Mouse (Mus musculus) midbrain, embryonic 14.5 days (tissue): ENCODE measurements around the gene Crocc2. TPM values are rescaled to one million over a fixed set of nuclear protein-coding genes. Genes with fewer than 3 reads are reported as not detected.
"Not testable (repeated sequence)": the region's sequence is repeated elsewhere in the genome, so short reads cannot be mapped to it uniquely, and the experiment has no call there.

ENCODE experiments used
- ATAC-seq: fragments of 200-750 bp; cut with Nextera tagmentation; 2 replicates; pipeline ENCODE4 v1.8.0; 2017; ENCODE audit warnings: moderate number of reproducible peaks, moderate library complexity; ENCODE audit not compliant: low FRiP score, low TSS enrichment
- DNase-seq: peaks from one replicate; pipeline ENCODE4 v3.0.0-alpha.2; 2015
- H3K27ac ChIP-seq: fragments of 300-500 bp; sonication (generic); replicated peaks from 2 replicates; pipeline ENCODE4 v1.5.1; 2014; ENCODE audit warnings: mild to moderate bottlenecking, low read depth, low read length, moderate library complexity
- H3K27me3 ChIP-seq: fragments of 300-500 bp; sonication (generic); 2 replicates; pipeline ENCODE4 v1.6.1; 2014; ENCODE audit warnings: low read length, control low read depth, mixed read lengths; ENCODE audit not compliant: control insufficient read depth, insufficient read depth
- H3K36me3 ChIP-seq: fragments of 300-500 bp; sonication (generic); 2 replicates; pipeline ENCODE4 v1.6.1; 2014; ENCODE audit warnings: low read length, control low read depth; ENCODE audit not compliant: control insufficient read depth, insufficient read depth
- H3K4me1 ChIP-seq: fragments of 300-500 bp; sonication (generic); 2 replicates; pipeline ENCODE4 v1.6.1; 2014; ENCODE audit warnings: mild to moderate bottlenecking, antibody characterized with exemption, low read length, control low read depth; ENCODE audit not compliant: control insufficient read depth, insufficient read depth
- H3K4me2 ChIP-seq: fragments of 300-500 bp; sonication (generic); 2 replicates; pipeline ENCODE4 v1.6.1; 2014; ENCODE audit warnings: mild to moderate bottlenecking, low read length, moderate library complexity
- H3K4me3 ChIP-seq: fragments of 300-500 bp; sonication (generic); replicated peaks from 2 replicates; pipeline ENCODE4 v1.5.1; 2014; ENCODE audit warnings: low read depth, low read length
- H3K9ac ChIP-seq: fragments of 300-500 bp; sonication (generic); replicated peaks from 2 replicates; pipeline ENCODE4 v1.6.1; 2014; ENCODE audit warnings: mild to moderate bottlenecking, low read length, moderate library complexity
- H3K9me3 ChIP-seq: fragments of 300-500 bp; sonication (generic); 2 replicates; pipeline ENCODE4 v1.6.1; 2016; ENCODE audit warnings: low read length, control low read depth, mixed read lengths; ENCODE audit not compliant: control insufficient read depth
- WGBS: fragments of 180-500 bp; shearing (Covaris S2); extraction: QIAGEN DNeasy Blood & Tissue Kit; methylation state at CpG from one replicate; pipeline ENCODE4 v1.1.7; 2014; 5-methylcytosine and 5-hydroxymethylcytosine counted together
- polyA plus RNA-seq: library from polyadenylated mRNA; unstranded; fragments of >200 nt; fragmentation: Nextera tagmentation; extraction: Ambion mirVana; gene quantifications from 2 replicates; pipeline ENCODE4 v1.2.1, GENCODE M21; 2014

Crocc2 gene
- polyA plus RNA-seq, 1 experiment from 2014 or later = 0.05 TPM

DNA sequence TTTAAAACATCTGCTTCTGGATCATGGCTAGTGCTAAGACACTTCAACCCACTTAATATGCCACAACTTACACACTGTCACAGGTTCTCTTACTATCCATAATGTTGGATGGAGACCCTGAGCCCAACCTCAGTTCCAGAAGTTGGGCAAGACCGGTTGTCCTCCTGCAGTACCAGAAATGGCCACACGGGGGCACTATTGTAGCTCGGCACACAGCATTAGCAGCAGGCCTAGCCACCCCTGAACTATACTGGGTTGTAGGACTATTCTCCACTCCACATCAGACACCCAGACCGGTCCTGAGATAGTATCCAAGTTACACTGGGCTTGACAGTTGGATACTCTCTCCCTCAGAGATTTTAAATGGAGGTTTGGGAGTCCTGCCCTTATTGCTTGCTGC lies 5.9 kb downstream of the Crocc2 start:
- H3K4me3 ChIP-seq = no peak overlapping the region
- H3K27me3 ChIP-seq = no peaks in the 10 kb centered on the region
- no peak overlapping the region for H3K27ac ChIP-seq
- H3K4me1 ChIP-seq = peaks cover 9% of the 10 kb centered on the region
- H3K9me3 ChIP-seq = no peaks in the 10 kb centered on the region
- no peaks in the 10 kb centered on the region for H3K36me3 ChIP-seq
- DNase-seq = peak; percentile 93
- ATAC-seq = peak; percentile 71; the same call in 1 of the 2 replicates
- no peak overlapping the region for H3K9ac ChIP-seq
- H3K4me2 ChIP-seq = no peak overlapping the region
- 2% methylated on average over 4 of the region's 4 CpGs for WGBS

DNA sequence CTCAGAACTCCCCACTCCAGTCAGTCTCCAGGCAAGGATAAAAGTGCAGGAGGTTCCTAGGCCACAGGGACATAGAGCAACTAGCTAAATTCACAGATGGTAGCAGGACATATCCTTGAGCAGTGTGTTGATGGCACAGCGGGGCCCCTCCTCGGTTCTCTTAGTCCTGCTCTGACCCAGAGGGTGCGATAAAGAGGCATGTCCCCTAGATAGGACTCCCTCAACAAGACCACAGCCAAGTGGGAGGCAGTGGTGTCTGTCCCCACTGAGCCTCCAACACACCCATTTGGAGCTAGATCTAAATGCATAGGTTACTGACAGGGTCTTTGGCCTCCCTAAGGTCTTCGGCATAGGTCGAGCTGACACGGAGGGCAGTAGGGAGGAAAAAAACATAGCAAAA lies 7.3 kb downstream of the Crocc2 start:
- Histone ChIP-seq H3K27me3 (no peaks in the 10 kb centered on the region), H3K27ac (no peak overlapping the region), H3K4me1 (peaks cover 9% of the 10 kb centered on the region), H3K9me3 (no peaks in the 10 kb centered on the region), H3K9ac (peak overlapping the region; percentile 56; the same call in 1 of the 2 replicates), H3K4me3 (peak overlapping the region; percentile 40; the same call in 1 of the 2 replicates), H3K36me3 (no peaks in the 10 kb centered on the region), H3K4me2 (peak overlapping the region; percentile 90; the same call in 1 of the 2 replicates)
- 21% methylated on average over 6 of the region's 6 CpGs for WGBS
- DNase-seq (peak; percentile 16), ATAC-seq (0 out of 2 replicates have a peak, but pooled peaks have one; percentile 7)

DNA sequence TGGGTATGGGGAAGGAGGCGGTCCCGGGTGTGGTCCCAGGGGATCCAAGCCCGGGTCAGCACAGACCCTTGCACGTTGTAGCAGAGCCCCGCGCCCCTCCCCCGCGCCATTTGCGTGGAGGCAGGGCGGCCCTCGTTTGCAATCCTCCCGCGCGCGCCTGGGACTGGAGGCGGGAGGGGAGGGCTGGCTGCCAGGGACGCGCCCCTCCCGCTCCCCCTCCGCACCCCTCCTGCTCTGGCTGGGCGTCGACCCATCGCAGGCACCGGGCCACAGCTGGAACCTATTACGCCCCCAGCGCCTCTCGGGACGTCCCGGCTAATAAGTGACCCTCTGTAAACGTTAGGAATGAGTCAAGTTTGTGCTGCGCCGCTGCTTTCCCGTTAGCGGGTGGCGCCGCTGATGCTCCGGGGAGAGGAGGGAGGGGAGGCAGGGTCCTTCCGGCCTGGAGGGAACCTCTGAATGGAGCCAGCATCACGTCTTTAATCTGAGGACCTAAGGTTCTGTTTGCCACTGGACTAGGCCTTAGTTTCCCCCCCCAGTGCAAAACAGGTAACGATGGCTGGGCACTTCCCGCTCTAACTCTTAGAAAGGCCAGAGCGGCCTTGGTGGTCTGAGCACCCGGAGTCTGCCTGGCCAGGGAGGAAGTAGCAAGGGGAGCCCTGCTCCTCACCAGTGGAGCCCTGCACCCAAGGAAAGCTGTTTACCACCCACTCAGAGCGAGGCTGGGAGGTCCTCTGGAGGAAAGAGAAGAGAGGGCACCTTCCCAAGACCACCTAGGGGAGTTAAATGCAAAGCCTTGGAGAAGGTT lies 8.2 kb downstream of the Crocc2 start:
- Histone ChIP-seq H3K27ac (no peak overlapping the region), H3K9me3 (no peaks in the 10 kb centered on the region), H3K4me2 (peak overlapping the region; percentile 90), H3K4me3 (peak overlapping the region; percentile 40), H3K4me1 (peaks cover 9% of the 10 kb centered on the region), H3K9ac (peak overlapping the region; percentile 56), H3K36me3 (no peaks in the 10 kb centered on the region), H3K27me3 (no peaks in the 10 kb centered on the region)
- peak; percentile 55; the same call in 1 of the 2 replicates for ATAC-seq
- DNase-seq = peak; percentile 75
- WGBS = 2% methylated on average over 44 of the region's 44 CpGs

DNA sequence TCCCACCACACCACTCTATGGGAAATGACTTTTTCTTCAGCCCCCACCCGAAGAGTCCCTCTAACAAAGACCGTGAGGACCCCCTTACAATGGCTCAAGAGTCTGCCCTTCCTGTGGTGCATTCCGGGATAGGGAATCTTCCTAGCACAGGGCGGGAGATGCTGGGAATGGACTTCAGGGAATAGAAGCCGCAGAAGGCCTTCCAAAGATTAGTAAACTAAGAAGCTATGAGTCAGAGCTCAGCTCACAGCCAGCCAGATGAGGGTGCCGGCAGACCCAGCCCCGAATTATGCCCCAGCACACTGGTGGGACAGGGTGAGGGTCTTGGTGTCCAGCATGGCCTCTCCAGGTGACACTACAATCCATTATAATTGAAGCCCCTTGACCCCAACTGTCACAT lies 13.8 kb downstream of the Crocc2 start:
- Histone ChIP-seq H3K9me3 (no peaks in the 10 kb centered on the region), H3K4me2 (no peak overlapping the region), H3K36me3 (no peaks in the 10 kb centered on the region), H3K9ac (no peak overlapping the region), H3K27me3 (no peaks in the 10 kb centered on the region), H3K4me3 (no peak overlapping the region), H3K4me1 (no peaks in the 10 kb centered on the region), H3K27ac (no peak overlapping the region)
- ATAC-seq = no peak
- 93% methylated on average over 7 of the region's 7 CpGs for WGBS
- no peak for DNase-seq

DNA sequence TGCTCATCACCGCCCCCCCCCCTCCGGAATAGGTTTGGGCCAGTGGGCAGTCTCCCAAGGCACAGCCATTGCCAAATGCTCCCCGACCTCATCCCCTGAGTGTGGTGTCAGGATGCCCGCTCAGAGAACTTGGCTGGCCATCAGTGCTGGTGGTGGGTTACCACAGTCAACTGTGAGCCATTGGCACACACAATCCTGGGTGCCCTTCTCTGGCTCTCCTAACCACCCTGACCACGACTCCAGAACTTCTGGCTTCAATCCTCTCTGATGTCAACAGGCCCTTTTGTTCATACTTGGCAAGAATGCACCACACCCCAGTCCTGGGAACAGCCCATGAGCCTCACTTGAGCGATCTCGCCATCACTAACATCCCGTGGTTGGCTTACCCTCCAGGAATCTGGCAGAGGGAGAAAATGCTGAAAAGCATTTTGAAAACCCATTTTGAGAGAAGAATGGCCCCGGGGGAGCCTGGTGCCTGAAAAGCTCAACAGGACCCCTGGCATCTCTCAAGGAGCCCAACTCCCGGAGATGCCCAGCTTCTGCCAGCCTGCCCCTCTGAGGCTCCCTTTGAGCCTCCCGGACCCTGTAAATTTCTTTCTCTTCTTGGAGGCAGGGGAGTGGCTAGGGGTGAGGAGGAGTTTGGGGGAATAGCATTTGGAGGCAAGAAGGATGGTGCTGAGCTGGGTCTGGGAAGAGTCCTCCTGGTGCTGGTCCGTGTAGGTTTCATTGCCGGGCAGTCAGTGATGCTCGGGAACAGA lies 15.7 kb downstream of the Crocc2 start:
- Histone ChIP-seq H3K27me3 (no peaks in the 10 kb centered on the region), H3K9ac (no peak overlapping the region), H3K9me3 (no peaks in the 10 kb centered on the region), H3K4me3 (no peak overlapping the region), H3K27ac (no peak overlapping the region), H3K4me2 (no peak overlapping the region), H3K4me1 (no peaks in the 10 kb centered on the region), H3K36me3 (no peaks in the 10 kb centered on the region)
- no peak for ATAC-seq
- 68% methylated on average over 14 of the region's 14 CpGs for WGBS
- DNase-seq = peak; percentile 9

DNA sequence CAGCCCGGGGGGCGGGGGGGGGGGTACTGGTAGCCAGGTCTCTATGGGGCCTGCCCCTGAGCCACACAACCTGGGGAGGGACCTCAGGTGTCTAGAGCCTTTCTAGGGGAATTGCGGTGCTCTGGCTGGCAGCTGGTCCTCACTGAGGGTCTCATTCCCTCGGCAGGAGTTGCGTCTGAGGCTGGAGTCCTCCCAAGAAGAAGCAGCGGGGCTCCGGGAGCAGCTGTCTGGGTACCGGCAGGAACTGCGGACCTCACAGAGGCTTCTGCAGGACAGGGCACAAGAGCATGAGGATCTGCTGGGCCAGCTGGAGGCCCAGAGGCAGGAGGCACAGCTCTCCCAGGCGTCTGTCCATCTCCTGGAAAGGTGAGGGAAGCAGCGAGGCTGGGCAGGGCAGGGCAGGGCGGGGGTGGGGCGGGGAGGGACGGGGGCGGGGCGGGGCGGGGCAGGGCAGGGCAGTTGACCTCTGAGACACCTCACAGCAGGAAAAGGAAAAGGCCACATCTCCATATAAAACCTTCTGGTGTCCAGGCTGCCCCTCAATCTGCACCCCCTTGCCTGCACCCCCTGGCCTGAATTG lies 22.3 kb downstream of the Crocc2 start:
- 9% methylated on average over 15 of the region's 17 CpGs for WGBS
- no peak overlapping the region for H3K27ac ChIP-seq
- no peak overlapping the region for H3K9ac ChIP-seq
- H3K4me3 ChIP-seq = no peak overlapping the region
- no peaks in the 10 kb centered on the region for H3K36me3 ChIP-seq
- DNase-seq (no peak), ATAC-seq (no peak)
- no peaks in the 10 kb centered on the region for H3K27me3 ChIP-seq
- no peaks in the 10 kb centered on the region for H3K9me3 ChIP-seq
- no peaks in the 10 kb centered on the region for H3K4me1 ChIP-seq
- H3K4me2 ChIP-seq = no peak overlapping the region

DNA sequence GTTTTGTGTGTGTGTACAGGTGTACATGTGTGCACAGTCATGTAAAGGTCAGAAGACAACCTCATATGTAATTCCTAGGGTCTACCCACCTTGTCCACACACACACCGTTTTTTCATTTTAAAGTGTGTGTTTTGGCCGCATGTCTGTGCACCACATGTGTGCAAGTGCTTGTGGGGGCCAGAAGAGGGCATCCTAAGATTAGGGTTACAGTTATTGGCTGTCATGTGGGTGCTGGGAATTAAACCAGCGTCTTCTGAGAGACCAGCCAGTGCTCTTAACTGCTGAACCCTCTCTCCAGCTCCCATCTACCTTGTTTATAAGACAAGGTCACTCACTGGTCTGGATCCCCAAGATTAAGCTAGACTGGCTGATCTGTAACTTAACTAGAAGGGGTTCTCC lies 26.4 kb downstream of the Crocc2 start:
- no peak overlapping the region for H3K9ac ChIP-seq
- H3K36me3 ChIP-seq = no peaks in the 10 kb centered on the region
- WGBS = 87% methylated on average over 3 of the region's 3 CpGs
- ATAC-seq (no peak), DNase-seq (no peak)
- no peaks in the 10 kb centered on the region for H3K9me3 ChIP-seq
- no peaks in the 10 kb centered on the region for H3K4me1 ChIP-seq
- H3K4me3 ChIP-seq = no peak overlapping the region
- H3K27ac ChIP-seq = no peak overlapping the region
- H3K4me2 ChIP-seq = no peak overlapping the region
- H3K27me3 ChIP-seq = no peaks in the 10 kb centered on the region

DNA sequence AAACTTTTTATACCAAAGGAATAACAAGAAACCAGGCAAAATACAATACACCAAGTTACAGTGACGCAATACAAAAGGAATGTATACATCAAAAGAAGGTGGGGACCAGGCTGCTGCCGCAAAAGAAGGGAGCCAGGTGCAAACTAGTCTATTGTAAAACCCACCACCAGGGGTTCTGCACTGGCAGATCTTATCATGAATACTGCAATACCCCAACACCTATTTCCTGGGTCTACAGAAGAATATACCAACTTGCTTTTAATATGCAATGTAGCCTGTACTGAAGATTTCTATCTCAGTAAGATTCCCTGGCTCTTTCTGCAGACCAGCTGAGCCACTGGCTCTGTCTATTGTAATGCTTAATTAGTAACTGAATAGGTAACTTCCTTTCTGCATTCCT lies 28.9 kb downstream of the Crocc2 start:
- WGBS = 93% methylated on average over 2 of the region's 2 CpGs
- not testable (repeated sequence) for H3K36me3 ChIP-seq, ATAC-seq, H3K4me1 ChIP-seq, H3K27ac ChIP-seq, H3K27me3 ChIP-seq, H3K9me3 ChIP-seq, H3K4me3 ChIP-seq, H3K9ac ChIP-seq, DNase-seq, H3K4me2 ChIP-seq
